Mouse (Mus musculus): ENCODE measurements around the gene Enthd1.
"Not testable (repeated sequence)": the region's sequence is repeated elsewhere in the genome, so short reads cannot be mapped to it uniquely, and the experiment has no call there.

Gene Enthd1

GRCm38 (mm10) chr15:80565106-80565665, at the start of gene Enthd1:
Enthd1 (minus strand) TSS chr15:80565156.
- peak in 1 of 2 experiments; percentile 22 for DNase-seq (ENCODE audit: low spot score in 2 of 2)

GRCm38 (mm10) chr15:80613904-80614303, 48.9 kb upstream of the Enthd1 start:
- DNase-seq (ENCODE audit: low spot score in 2 of 2), result no peak

GRCm38 (mm10) chr15:80611478-80611877, 46.5 kb upstream of the Enthd1 start:
- peak; percentile 32 to 52 for DNase-seq (ENCODE audit: low spot score in 2 of 2)

GRCm38 (mm10) chr15:80610335-80610734, 45.4 kb upstream of the Enthd1 start:
- peak in 1 of 2 experiments; percentile 41 for DNase-seq (ENCODE audit: low spot score in 2 of 2)

- no peak for DNase-seq (ENCODE audit: low spot score in 2 of 2)
These were observed 43.0 kb upstream of the Enthd1 start for GRCm38 (mm10) chr15:80607970-80608369.

- no peak for DNase-seq (ENCODE audit: low spot score in 2 of 2)
These were observed 39.1 kb upstream of the Enthd1 start for GRCm38 (mm10) chr15:80604026-80604425.

GRCm38 (mm10) chr15:80602487-80602886, 37.5 kb upstream of the Enthd1 start:
- peak; percentile 56 to 73 for DNase-seq (ENCODE audit: low spot score in 2 of 2)

- DNase-seq (ENCODE audit: low spot score in 2 of 2), result no peak
These were observed 36.5 kb upstream of the Enthd1 start for GRCm38 (mm10) chr15:80601456-80601855.

- no peak for DNase-seq (ENCODE audit: low spot score in 2 of 2)
These were observed 34.9 kb upstream of the Enthd1 start for GRCm38 (mm10) chr15:80599843-80600242.

- DNase-seq (ENCODE audit: low spot score in 2 of 2), result peak; percentile 64 to 67
These were observed 34.3 kb upstream of the Enthd1 start for GRCm38 (mm10) chr15:80599213-80599750.

GRCm38 (mm10) chr15:80598750-80599149, 33.8 kb upstream of the Enthd1 start:
- no peak for DNase-seq (ENCODE audit: low spot score in 2 of 2)

GRCm38 (mm10) chr15:80593877-80594276, 28.9 kb upstream of the Enthd1 start:
- DNase-seq (ENCODE audit: low spot score in 2 of 2), result no peak

- peak in 1 of 2 experiments; percentile 50 for DNase-seq (ENCODE audit: low spot score in 2 of 2)
These were observed 27.8 kb upstream of the Enthd1 start for GRCm38 (mm10) chr15:80592737-80593136.

GRCm38 (mm10) chr15:80590641-80591040, 25.7 kb upstream of the Enthd1 start:
- peak in 1 of 2 experiments; percentile 44 for DNase-seq (ENCODE audit: low spot score in 2 of 2)

GRCm38 (mm10) chr15:80586296-80586695, 21.3 kb upstream of the Enthd1 start:
- no peak for DNase-seq (ENCODE audit: low spot score in 2 of 2)

GRCm38 (mm10) chr15:80582581-80583495, 17.9 kb upstream of the Enthd1 start:
- DNase-seq (ENCODE audit: low spot score in 2 of 2), result peak; percentile 73 to 84

GRCm38 (mm10) chr15:80580585-80580984, 15.6 kb upstream of the Enthd1 start:
- not testable (repeated sequence) for DNase-seq (ENCODE audit: low spot score in 2 of 2)

GRCm38 (mm10) chr15:80579121-80579520, 14.2 kb upstream of the Enthd1 start:
- DNase-seq (ENCODE audit: low spot score in 2 of 2), result no peak

- no peak for DNase-seq (ENCODE audit: low spot score in 2 of 2)
These were observed 12.4 kb upstream of the Enthd1 start for GRCm38 (mm10) chr15:80577166-80577960.

GRCm38 (mm10) chr15:80576415-80576994, 11.5 kb upstream of the Enthd1 start:
- DNase-seq (ENCODE audit: low spot score in 2 of 2), result no peak

- DNase-seq (ENCODE audit: low spot score in 2 of 2), result no peak
These were observed 10.9 kb upstream of the Enthd1 start for GRCm38 (mm10) chr15:80575817-80576370.
